Mouse (Mus musculus): ENCODE data around the gene Scaper. TPM values are rescaled to one million over a fixed set of nuclear protein-coding genes. Genes with fewer than 3 reads are reported as not detected.

Scaper gene
- total RNA-seq, 2 experiments from 2014 or later = 1.9 to 5.1 TPM

DNA sequence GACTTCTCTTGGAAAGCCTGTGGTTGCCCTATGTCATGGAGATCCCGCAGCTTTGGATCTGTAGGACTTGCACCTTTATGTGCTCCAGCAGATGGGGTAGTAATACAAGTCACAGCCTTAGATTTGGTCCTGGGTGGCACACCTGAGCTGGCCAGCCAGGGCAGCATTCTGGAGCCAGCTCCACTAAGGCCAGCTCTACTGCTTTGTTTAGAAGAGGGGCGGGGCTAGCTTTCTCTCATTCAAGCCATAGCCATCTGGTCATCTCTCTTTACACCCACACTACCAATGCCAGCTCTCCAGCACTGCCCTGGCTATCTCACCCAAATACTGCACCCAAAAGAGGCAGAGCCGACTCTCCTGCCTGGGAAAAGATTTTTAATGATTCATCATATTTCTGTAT, 323.2 kb downstream of the Scaper start:
- ATAC-seq (replicated peaks; ENCODE audit: low FRiP score, poor library complexity, severe bottlenecking) = no peak

DNA sequence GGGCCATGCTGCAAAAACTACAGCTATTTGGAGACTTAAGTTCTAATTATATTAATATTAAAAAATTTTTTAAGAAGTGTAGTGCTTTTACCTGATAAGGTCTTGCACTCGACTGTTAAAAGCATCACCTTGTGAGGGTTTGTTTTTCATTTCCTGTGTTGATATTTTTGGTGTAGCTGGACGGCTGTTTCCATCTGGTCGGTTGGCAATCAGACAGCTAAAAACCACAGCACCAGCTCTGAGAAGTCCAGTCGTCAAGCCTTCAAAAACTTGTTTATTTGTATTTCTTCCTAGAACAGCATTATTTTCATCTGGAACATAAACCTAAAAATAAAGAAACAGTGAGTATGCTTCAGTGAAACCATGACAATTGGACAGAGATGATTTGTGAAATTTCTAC, 328.2 kb downstream of the Scaper start:
- ATAC-seq (replicated peaks; ENCODE audit: low FRiP score, poor library complexity, severe bottlenecking) = no peak

- no peak for ATAC-seq (replicated peaks; ENCODE audit: low FRiP score, poor library complexity, severe bottlenecking)
Observed at GRCm38 (mm10) chr9:55608701-55609531, 329.0 kb downstream of the Scaper start.

- ATAC-seq (replicated peaks; ENCODE audit: low FRiP score, poor library complexity, severe bottlenecking) = no peak
Observed at GRCm38 (mm10) chr9:55598594-55598993, 339.3 kb downstream of the Scaper start.

DNA sequence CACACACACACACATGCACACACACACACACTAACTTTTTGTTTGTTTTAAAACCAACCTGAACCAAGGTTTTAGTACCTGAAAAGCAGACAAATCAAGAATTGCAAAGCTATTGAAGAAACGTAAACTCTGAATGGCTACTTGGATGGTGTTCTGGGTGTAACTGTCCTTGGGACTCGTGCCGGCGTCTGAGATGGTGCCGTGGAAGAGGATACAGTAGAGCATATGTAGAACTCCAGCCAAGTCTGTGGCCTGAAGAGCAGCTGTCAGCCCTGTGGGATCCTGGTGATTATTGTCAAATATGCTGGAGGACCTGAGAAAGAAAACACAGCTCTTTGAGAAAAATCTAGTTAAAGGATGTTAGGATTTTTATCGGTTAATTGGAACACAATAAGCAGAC, 351.8 kb downstream of the Scaper start:
- no peak for ATAC-seq (replicated peaks; ENCODE audit: low FRiP score, poor library complexity, severe bottlenecking)

DNA sequence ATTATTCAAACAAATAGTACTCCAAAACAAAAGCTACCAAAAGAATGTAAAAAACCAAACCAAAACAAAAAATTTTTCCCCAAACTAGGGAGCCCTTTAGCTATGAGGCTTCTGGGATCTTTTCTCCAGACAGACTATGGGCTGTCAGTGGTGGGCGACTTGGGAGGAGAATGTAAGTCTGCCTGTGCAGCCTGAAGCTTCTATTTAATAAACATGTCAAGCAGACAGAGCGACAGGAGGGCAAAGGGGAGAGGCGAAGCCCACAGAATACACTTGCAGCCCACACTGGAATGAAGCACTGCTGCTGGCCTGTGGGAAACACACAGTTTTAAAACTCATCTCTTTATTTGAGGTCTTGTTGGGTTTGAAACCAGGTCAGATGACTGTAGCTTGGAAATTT, 356.5 kb downstream of the Scaper start:
- no peak for ATAC-seq (replicated peaks; ENCODE audit: low FRiP score, poor library complexity, severe bottlenecking)

GRCm38 (mm10) chr9:55576571-55576970, 361.3 kb downstream of the Scaper start:
- ATAC-seq (replicated peaks; ENCODE audit: low FRiP score, poor library complexity, severe bottlenecking) = no peak

DNA sequence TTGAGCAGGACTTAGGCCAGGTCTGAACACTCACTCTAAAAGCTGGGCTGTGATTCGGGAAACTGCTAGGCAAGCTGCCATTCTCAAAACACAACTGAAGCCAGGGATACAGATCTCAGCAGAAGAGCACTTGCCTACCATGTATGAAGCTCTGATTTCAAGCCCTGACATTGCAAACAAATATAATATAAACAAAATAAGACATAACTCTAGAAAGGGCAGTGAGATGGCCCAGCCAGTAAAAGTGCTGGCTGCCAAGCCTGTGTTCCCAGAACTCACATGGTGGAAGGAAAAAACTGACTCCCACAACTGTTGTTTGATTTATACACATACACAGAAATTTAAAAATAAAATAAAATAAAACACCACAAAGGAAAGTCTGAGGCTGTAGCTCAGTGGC, 366.8 kb downstream of the Scaper start:
- ATAC-seq (replicated peaks; ENCODE audit: low FRiP score, poor library complexity, severe bottlenecking) = no peak

DNA sequence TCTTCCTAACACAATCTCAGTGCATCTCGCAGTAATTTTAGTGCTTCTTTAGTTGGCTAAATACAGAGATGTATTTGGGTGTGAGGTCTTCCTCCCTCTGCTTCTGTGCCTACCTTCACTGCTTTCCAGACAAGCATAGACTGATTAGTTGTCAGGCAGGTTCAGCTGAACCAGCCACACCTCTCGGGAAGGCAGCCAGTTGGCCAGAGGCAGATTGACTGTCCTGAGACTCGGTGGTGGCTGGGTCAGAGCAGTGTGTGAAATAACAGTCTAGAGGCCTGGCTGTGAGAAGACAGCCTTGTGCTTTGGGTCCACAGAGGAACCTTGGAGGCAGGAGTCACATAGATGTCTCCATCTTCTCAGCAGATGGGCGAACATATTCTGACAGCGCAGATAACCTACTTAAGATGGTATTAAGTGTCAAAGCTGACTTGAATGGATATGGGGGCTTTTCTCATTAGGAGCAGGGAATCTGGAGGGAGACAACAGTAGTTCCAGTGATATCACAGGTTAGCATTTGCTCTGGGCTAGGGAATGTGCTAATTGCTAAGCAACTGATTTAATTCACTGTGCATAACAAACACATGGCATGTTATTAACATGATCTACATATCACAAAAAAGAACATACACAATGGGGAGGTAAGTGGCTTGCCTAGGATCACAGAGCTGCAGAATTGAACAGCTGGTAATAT, 369.3 kb downstream of the Scaper start:
- ATAC-seq (replicated peaks; ENCODE audit: low FRiP score, poor library complexity, severe bottlenecking) = no peak

- ATAC-seq (replicated peaks; ENCODE audit: low FRiP score, poor library complexity, severe bottlenecking) = no peak
Observed at GRCm38 (mm10) chr9:55560960-55561359, 377.0 kb downstream of the Scaper start.

GRCm38 (mm10) chr9:55554986-55555385, 382.9 kb downstream of the Scaper start:
- no peak for ATAC-seq (replicated peaks; ENCODE audit: low FRiP score, poor library complexity, severe bottlenecking)

DNA sequence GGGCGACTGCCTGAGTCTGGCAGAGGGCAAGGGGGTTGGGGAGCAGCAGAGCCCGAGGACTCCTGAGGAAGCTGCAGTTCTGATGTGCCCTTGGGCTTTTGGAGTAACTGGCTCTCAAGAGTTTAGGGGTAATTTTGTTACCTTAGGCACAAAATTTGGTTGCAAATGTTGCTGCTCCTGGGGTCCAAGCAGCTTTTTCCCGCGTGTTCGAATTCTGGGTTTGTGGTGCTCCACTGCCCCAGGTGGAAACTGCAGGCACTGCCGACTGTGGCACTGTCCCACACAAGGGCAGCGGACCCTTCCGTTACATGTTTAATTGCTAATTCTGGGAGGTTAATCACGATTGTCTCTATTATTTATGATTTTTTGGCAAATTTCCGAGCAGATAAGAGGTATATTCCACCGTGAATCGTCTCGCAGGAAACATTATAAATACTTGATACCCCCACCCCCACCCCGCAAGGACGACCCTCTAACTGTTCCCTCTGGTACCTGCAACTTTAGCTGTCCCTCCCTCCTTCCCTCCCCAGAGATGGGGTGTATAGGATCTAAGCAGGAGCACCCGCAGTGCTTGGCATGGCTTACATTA, 388.5 kb downstream of the Scaper start:
- no peak for ATAC-seq (replicated peaks; ENCODE audit: low FRiP score, poor library complexity, severe bottlenecking)

GRCm38 (mm10) chr9:55548871-55549270, 389.0 kb downstream of the Scaper start:
- no peak for ATAC-seq (replicated peaks; ENCODE audit: low FRiP score, poor library complexity, severe bottlenecking)

DNA sequence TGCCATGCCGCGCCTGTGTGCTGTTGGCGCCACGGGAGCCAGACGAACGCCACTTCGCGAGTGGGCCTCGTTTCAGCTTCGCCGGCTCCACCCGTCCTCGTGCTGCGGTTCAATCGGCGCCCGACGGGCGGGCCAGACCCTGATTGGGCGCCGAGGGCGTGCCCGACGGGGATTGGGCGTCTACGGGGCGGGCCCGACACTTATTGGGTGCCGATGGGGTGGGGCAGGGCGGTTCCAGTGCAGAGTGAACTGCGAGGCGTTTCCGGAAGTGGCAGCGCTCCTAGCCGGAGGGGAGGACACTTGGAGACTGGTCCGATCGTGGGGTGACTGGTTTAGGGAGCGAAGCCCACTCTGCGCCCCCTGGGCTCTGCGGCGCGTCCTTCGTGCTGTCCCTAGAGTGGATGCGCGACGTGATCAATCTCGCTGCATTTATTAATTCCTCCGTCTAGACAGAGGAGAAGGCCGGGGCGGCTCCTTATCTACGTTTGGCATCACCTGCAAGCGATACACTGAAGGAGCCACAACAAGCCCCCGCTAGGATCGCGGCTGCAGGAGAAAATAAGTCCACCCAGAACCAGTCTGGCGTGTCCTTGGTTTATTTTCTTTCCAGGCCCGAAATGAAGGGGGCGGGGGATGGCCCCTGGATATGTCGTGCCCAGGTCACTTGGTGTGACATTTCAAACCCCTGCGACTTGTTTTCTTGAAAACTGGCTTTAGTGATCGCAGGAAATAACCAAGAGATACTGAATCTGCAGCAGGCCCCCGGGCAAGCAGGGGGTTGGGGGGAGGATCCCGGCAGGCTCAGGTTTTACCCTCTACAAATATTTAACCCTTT, 391.5 kb downstream of the Scaper start:
- no peak for ATAC-seq (replicated peaks; ENCODE audit: low FRiP score, poor library complexity, severe bottlenecking)

GRCm38 (mm10) chr9:55545556-55546175, 392.3 kb downstream of the Scaper start:
- ATAC-seq (replicated peaks; ENCODE audit: low FRiP score, poor library complexity, severe bottlenecking) = no peak

DNA sequence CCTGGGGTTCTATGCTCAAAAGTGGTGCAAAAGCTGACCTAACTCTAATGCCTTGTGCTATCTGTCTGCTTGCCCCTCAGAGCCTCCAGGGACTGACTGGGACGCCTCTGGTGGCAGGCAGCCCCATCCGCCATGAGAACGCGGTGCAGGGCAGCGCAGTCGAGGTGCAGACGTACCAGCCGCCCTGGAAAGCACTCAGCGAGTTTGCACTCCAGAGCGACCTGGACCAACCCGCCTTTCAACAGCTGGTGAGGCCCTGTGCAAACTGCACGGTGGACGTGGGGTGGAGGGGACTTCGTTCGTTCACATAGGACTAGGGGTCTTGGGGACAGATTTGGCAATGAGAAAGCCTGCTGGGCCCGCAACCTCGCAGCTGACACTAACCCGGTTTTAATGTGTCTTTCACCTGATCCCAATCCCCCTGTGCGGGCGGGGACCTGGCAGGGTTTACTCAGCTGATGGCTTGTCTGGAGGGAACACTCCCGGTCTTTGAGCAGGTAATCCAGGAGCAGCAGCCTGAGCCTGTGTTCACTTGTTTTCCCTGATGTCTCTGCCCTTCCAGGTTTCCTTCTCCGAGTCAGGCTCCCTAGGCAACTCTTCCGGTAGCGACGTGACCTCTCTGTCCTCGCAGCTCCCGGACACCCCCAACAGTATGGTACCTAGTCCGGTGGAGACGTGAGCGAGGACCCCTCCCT, 392.9 kb downstream of the Scaper start:
- ATAC-seq (replicated peaks; ENCODE audit: low FRiP score, poor library complexity, severe bottlenecking) = no peak

DNA sequence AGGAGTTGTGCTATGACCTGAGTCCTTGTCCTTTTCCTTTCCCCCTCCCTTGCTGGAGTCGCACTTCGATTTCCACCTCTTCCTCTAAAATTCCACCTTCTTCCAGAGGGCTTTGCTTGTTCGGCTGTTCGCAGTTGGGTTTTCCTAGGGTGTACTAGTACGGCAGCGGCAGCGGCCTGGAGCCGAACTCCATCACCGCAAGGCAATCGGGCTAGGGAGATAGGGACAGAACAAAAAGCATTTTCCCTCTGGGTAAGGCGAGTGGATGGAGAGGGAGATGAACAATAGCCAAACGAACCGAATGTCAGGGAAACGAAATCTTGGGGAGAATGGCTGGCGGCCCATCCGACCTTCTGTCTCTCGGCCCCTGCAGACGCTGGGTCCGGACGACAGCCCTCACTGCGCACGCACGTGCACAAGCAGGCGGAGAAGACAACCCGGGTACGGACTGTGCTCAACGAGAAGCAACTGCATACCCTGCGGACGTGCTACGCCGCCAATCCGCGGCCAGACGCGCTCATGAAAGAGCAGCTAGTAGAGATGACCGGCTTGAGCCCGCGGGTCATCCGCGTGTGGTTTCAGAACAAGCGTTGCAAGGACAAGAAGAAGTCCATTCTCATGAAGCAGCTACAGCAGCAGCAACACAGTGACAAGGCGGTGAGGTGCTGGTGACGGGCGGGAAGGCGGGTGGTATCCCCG, 394.1 kb downstream of the Scaper start:
- no peak for ATAC-seq (replicated peaks; ENCODE audit: low FRiP score, poor library complexity, severe bottlenecking)

DNA sequence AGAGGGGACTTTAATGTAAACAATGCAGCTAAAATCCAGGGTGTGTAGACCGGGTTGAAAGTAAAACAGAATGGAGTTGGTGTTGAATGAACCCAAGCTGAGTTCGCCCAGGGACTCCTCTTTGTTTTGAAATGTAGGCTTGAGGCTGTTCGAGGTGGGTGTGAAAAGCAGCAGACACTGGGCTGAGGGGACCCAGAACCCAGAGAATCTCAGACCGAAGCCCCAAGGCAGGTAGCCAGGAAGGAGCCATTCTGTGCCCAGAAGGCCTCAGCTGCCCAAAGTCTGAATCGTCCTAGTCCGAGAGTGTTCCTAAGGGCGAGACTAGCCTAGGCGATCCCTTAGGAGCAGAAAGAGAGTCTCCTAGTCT, 394.6 kb downstream of the Scaper start:
- no peak for ATAC-seq (replicated peaks; ENCODE audit: low FRiP score, poor library complexity, severe bottlenecking)
